Comparison of ENCODE assay signal across 10 mouse cellular contexts in the genomic region with DNA sequence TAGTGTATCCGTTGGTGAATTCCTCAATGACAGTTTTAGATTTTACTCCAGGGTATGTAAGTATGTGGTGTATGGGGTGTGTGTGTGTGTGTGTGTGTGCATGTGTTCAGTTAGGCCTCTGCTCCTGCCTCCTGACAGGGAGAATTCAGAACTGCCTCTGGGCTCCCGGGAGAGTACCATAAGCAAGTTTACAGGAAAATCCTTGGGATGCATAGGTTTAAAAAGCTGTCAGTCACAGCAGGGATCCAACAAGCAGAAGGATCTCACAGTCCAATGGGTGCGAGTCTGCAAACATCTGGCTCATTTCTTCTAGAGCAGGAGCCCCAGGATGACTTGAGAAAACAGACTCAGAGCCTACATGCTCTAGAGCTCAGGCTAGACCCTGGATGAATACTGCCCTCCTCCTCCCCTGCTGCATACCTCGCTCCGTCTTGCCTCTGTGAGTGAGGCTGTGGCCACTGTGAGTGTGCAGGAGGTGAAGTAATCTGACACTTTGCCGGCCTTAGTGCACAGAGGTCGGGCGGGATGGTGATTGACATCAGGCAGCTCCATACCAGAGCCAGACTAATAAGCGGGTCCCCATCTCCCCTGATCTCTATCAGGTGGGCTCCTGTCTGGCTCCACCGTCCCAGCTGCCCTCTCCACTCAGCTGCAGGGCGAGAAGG. TPM values are rescaled to one million over a fixed set of nuclear protein-coding genes. Genes with fewer than 3 reads are reported as not detected.
DNase-seq lines count a peak whose midpoint lies in the region; ATAC-seq lines count a peak whose summit lies in the region.
"Had no signal": no experiment of that assay in that cellular context is flagged by ENCODE, and none has a peak within 500 bp of the region (broad histone marks: within the 10 kb centered on the region; RNA-seq: fewer than 3 reads in every experiment).

No protein-coding gene starts in this region.

- H3K9me3 ChIP-seq in heart, embryonic 15.5 days (replicated peaks), result no peaks in the 10 kb centered on the region
- H3K9me3 ChIP-seq in limb, embryonic 11.5 days (ENCODE audit: control insufficient read depth, low read length), result no peaks in the 10 kb centered on the region

- no peak overlapping the region for H3K27ac ChIP-seq in heart, embryonic 15.5 days
- 0 out of 2 replicates have a peak overlapping the region, but pooled peaks have one; percentile 5 for H3K27ac ChIP-seq in limb, embryonic 11.5 days (replicated peaks; ENCODE audit: low read depth, low read length)

- no peak for ATAC-seq in heart, embryonic 15.5 days (replicated peaks; ENCODE audit: insufficient number of reproducible peaks, insufficient read depth, low FRiP score, low read depth)
- ATAC-seq in limb, embryonic 11.5 days (ENCODE audit: insufficient number of reproducible peaks, low FRiP score, low TSS enrichment, low read depth), result 0 out of 2 replicates have a peak, but pooled peaks have one; percentile 31
- ATAC-seq in monocyte, adult 5-6 weeks (replicated peaks; ENCODE audit: insufficient number of reproducible peaks, low FRiP score, low TSS enrichment, poor library complexity, severe bottlenecking), result no peak

- DNase-seq in heart, adult 18-20 months, result no peak
- DNase-seq in 3134 (ENCODE audit: extremely low read depth, insufficient read length, low spot score), result peak; percentile 68
- peak; percentile 78 for DNase-seq in embryo, embryonic 10.5 days (ENCODE audit: low spot score)
- peak; percentile 68 for DNase-seq in limb, embryonic 11.5 days (ENCODE audit: low spot score)
- no peak for DNase-seq in testis, postnatal 10 days (ENCODE audit: low spot score)
- DNase-seq in left cerebral cortex, postnatal 4 days, result no peak
- DNase-seq: adrenal gland, postnatal 10 days; gastrocnemius, postnatal 36 days had no signal

- H3K36me3 ChIP-seq in heart, embryonic 15.5 days, result no peaks in the 10 kb centered on the region
- no peaks in the 10 kb centered on the region for H3K36me3 ChIP-seq in limb, embryonic 11.5 days (ENCODE audit: control insufficient read depth, insufficient read depth, low read length)

- H3K4me1 ChIP-seq in heart, embryonic 15.5 days (replicated peaks), result peaks cover 56% of the 10 kb centered on the region
- peaks cover 26% of the 10 kb centered on the region for H3K4me1 ChIP-seq in limb, embryonic 11.5 days (ENCODE audit: control insufficient read depth, insufficient read depth, low read length)

- H3K4me3 ChIP-seq in heart, embryonic 15.5 days, result no peak overlapping the region
- H3K4me3 ChIP-seq in limb, embryonic 11.5 days (ENCODE audit: low read depth, low read length), result no peak overlapping the region

- intact Hi-C loops in left cerebral cortex, postnatal 4 days (cut with DNase I), result no loop called here

- H3K4me2 ChIP-seq in heart, embryonic 15.5 days, result 0 out of 2 replicates have a peak overlapping the region, but pooled peaks have one; percentile 13
- no peak overlapping the region for H3K4me2 ChIP-seq in limb, embryonic 11.5 days (ENCODE audit: low read depth, severe bottlenecking)

- H3K9ac ChIP-seq in heart, embryonic 15.5 days, result no peak overlapping the region
- H3K9ac ChIP-seq in limb, embryonic 11.5 days (ENCODE audit: low read length), result no peak overlapping the region; the same call in 1 of the 2 replicates

- WGBS in heart, embryonic 15.5 days, result 40% methylated on average over 11 of the region's 11 CpGs
- 8% methylated on average over 11 of the region's 11 CpGs for WGBS in limb, embryonic 11.5 days

- H3K27me3 ChIP-seq in heart, embryonic 15.5 days, result peaks cover 14% of the 10 kb centered on the region; the same call in 1 of the 2 replicates
- H3K27me3 ChIP-seq in limb, embryonic 11.5 days (ENCODE audit: control insufficient read depth, insufficient read depth, low read length), result no peaks in the 10 kb centered on the region

RNA-seq across cellular contexts. Expression of a gene that starts 9.7 kb away (rescaled TPM):
- 14.7 and 22.2 TPM in 2 replicates for polyA plus RNA-seq in heart, embryonic 15.5 days (2015; fragmentation: Nextera tagmentation; extraction: Ambion mirVana)
- total RNA-seq in heart, adult 18-20 months (2021), result 10 to 100 TPM; 73.5 to 83.6 TPM
- 0.89 and 1.6 TPM in 2 replicates for polyA plus RNA-seq in limb, embryonic 11.5 days (2014; fragmentation: Nextera tagmentation; extraction: Ambion mirVana)
- total RNA-seq in left cerebral cortex, postnatal 4 days (2021), result 10 to 100 TPM; 14.9 to 17.1 TPM
- not detected in 3 replicates for total RNA-seq in monocyte, adult 5-6 weeks (2017)

Comparison
In these comparisons a context has a peak if more than half of its experiments do, and no peak if none do; other contexts are left out.
1. DNase-seq: peak in 3134 (single experiment), embryo, embryonic 10.5 days (single experiment) and limb, embryonic 11.5 days (single experiment); none in heart, adult 18-20 months (0 of 2), testis, postnatal 10 days (single experiment) and left cerebral cortex, postnatal 4 days (single experiment).
2. RNA of a gene that starts 9.7 kb away (total RNA-seq): 73.5 to 83.6 TPM in heart, adult 18-20 months and 14.9 to 17.1 TPM in left cerebral cortex, postnatal 4 days; not detected in monocyte, adult 5-6 weeks; every median in the first group is over 10 times any median in the second.